Mouse (Mus musculus) stomach, embryonic 15.5 days (tissue): ENCODE results near the gene Yipf7. TPM values are rescaled to one million over a fixed set of nuclear protein-coding genes. Genes with fewer than 3 reads are reported as not detected.

Source experiments
- ATAC-seq: fragments of 200-750 bp; cut with Nextera tagmentation; 2 replicates; pipeline ENCODE4 v1.8.0; 2017; ENCODE audit warnings: low read depth, moderate number of reproducible peaks, moderate TSS enrichment; ENCODE audit not compliant: insufficient read depth, low FRiP score
- H3K27ac ChIP-seq: fragments of 300-500 bp; sonication (generic); 2 replicates; pipeline ENCODE4 v1.5.1; 2015; ENCODE audit warnings: mild to moderate bottlenecking, inconsistent platforms
- H3K27me3 ChIP-seq: fragments of 300-500 bp; sonication (generic); replicated peaks from 2 replicates; pipeline ENCODE4 v1.6.1; 2015; ENCODE audit warnings: inconsistent platforms
- H3K36me3 ChIP-seq: fragments of 300-500 bp; sonication (generic); 2 replicates; pipeline ENCODE4 v1.6.1; 2015; ENCODE audit warnings: inconsistent platforms
- H3K4me1 ChIP-seq: fragments of 300-500 bp; sonication (generic); 2 replicates; pipeline ENCODE4 v1.6.1; 2015; ENCODE audit warnings: inconsistent platforms
- H3K4me2 ChIP-seq: fragments of 300-500 bp; sonication (generic); 2 replicates; pipeline ENCODE4 v1.6.1; 2015; ENCODE audit warnings: mild to moderate bottlenecking, inconsistent platforms
- H3K4me3 ChIP-seq: fragments of 300-500 bp; sonication (generic); replicated peaks from 2 replicates; pipeline ENCODE4 v1.5.1; 2015; ENCODE audit warnings: inconsistent platforms
- H3K9ac ChIP-seq: fragments of 300-500 bp; sonication (generic); 2 replicates; pipeline ENCODE4 v1.6.1; 2015; ENCODE audit warnings: inconsistent platforms
- H3K9me3 ChIP-seq: fragments of 300-500 bp; sonication (generic); 2 replicates; pipeline ENCODE4 v1.6.1; 2016; ENCODE audit warnings: inconsistent platforms
- WGBS: fragments of 180-500 bp; shearing (Covaris S2); methylation state at CpG from one replicate; pipeline ENCODE4 v1.1.7; 2015; 5-methylcytosine and 5-hydroxymethylcytosine counted together
- polyA plus RNA-seq: library from polyadenylated mRNA; unstranded; fragments of >200 nt; fragmentation: Nextera tagmentation; extraction: Ambion mirVana; gene quantifications from 2 replicates; pipeline ENCODE4 v1.2.1, GENCODE M21; 2015

Yipf7 gene
- not detected in 2 replicates for polyA plus RNA-seq

DNA sequence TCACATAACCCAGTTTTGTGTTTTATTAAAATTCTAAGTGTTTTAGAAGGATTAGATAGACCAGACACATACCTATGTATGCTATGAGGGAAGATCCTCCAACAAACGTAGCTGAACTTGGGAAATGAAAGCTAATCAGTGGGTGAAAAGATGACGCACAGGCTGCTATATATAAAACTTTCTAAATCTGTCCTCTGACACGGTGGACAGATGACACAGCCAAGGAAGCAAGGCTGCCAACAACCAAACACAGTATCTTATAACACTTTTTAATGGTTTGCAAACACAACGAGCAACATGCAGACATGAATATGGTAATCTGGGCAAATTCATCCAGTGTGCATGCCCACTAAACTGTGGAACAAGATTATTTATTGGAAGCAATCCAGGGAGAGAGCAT, at the start of gene Yipf7:
TSS of gene Yipf7 (minus strand) at position 160 of the 400 bp plus-strand sequence.
- Histone ChIP-seq H3K4me1 (no peaks in the 10 kb centered on the region), H3K9me3 (no peaks in the 10 kb centered on the region), H3K4me3 (no peak within 1 kb of the TSS), H3K36me3 (no peaks in the 10 kb centered on the region), H3K27ac (no peak within 1 kb of the TSS), H3K9ac (no peak within 1 kb of the TSS), H3K27me3 (no peaks in the 10 kb centered on the region), H3K4me2 (no peak within 1 kb of the TSS)
- ATAC-seq: no peak
- WGBS: 67% methylated on average over 4 of the region's 4 CpGs

DNA sequence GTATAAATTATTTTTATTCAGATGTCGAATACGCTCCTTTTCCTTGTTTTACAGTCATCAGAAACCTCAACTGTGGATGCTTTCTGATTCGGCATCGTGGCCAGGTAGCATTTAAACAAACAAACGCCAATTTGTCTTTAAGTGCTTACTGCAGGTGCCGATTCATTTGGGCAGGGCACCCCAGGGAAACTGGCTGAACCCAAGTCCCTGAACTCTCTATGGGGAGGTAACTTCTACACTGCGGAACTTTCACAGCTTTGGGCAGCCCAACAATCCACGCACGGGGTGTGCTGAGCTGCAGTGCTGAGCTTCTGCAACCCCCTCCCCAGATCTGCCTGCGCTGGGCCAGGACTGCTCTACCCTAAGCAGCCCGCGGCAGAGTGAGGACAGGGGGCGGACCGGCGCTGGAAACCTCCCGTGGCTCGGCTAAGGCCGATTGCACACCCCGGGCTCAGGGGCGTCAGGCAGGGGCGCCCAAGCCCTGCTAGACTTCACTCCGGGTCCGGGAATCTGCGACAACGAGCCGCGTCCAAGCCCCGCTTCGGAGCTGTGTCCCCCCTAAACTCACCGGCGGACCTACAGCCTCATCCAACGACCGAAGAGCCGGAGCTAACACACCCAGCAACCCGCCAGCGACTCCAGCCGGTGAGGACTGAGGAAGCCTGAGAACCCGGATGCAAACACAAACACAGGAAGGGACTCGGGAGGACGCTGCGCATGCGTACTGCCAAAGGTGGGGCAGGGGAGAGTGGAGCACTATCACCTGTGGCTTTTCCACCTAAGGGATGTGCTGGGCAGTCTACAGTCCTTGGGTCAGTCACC, 49.4 kb upstream of the Yipf7 start, which contains the start of gene Gnpda2:
TSS of gene Gnpda2 (minus strand) at position 701 of the 822 bp plus-strand sequence.
- WGBS: 3% methylated on average over 42 of the region's 42 CpGs
- Histone ChIP-seq H3K9ac (peak within 1 kb of the TSS; percentile 73), H3K4me1 (no peaks in the 10 kb centered on the region), H3K36me3 (no peaks in the 10 kb centered on the region), H3K27me3 (no peaks in the 10 kb centered on the region), H3K9me3 (no peaks in the 10 kb centered on the region), H3K4me3 (peak within 1 kb of the TSS; percentile 79), H3K4me2 (peak within 1 kb of the TSS; percentile 71), H3K27ac (peak within 1 kb of the TSS; percentile 66)
- peak; percentile 93 for ATAC-seq

DNA sequence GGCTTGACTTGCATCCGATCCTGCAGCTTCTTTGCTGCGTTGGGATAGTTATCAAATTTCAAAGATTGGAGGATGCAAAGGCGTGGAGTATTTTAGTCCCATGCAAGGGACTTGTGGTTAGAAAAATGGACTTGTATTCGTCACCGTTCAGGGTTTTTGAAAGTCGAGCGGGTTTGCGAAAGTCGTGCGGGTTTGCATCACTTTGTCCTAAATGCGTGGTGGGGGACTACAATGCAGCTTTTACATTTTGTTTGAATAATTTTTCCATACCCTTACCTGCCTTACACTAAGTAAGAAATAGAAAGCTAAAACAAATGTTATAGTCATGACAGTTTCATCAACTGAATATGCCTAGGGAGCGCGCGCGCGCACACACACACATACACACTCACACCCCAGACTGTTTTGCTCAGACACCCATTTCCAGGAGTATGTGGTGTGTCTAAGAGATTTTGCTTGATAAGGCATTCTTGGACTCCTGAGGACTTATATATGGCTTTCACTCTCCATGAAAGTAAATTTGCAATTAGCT, 15.0 kb upstream of the Yipf7 start:
- H3K4me2 ChIP-seq: peak overlapping the region; percentile 60
- 0 out of 2 replicates have a peak, but pooled peaks cover 7% of the 10 kb centered on the region for H3K36me3 ChIP-seq
- peak overlapping the region; percentile 98 for H3K4me3 ChIP-seq
- no peak for ATAC-seq
- no peaks in the 10 kb centered on the region for H3K4me1 ChIP-seq
- H3K9ac ChIP-seq: peak overlapping the region; percentile 89
- peak overlapping the region; percentile 82 for H3K27ac ChIP-seq
- H3K9me3 ChIP-seq: no peaks in the 10 kb centered on the region
- no peaks in the 10 kb centered on the region for H3K27me3 ChIP-seq
- WGBS: 8% methylated on average over 16 of the region's 16 CpGs

DNA sequence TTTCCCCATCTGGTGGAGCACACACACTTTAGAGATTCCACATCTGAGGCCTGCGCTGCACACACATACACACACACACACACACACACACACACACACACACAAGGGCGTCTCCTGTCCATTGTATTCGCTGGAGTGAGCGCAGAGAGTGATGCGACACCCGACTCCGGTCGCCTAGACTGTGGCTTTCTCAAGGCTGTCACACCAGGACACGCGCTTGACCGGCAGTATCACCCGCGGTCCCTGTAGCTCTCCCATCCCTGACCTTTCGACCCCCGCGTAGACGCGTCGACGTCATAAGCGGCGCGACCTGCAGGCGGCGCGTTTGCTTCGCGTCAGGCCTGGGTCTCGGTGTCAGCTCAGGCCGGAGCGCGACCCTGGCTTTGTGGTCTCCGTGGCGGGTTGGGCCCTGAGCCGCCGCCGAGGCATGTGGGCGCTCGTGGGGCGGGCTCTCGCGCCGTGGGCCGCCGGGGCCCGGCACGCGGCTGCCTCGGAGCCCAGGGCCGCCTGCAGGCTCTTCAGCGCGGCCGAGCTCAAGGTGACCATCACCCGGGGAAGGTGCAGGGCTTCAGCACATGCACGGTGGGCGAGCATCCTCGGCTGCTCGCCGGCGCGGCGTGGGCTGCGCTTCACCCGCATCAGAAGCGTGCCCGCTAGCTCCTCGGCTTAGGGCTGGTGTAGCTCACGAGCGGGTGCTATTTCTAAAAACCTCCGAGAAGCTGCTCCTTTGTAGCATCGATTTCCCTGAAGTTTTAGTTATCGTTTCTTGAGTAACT, 14.4 kb upstream of the Yipf7 start, which contains the start of gene Guf1:
TSS of gene Guf1 (plus strand) at position 296 of the 776 bp plus-strand sequence.
- peak; percentile 95 for ATAC-seq
- Histone ChIP-seq H3K9ac (peak within 1 kb of the TSS; percentile 89), H3K27me3 (no peaks in the 10 kb centered on the region), H3K4me3 (peak within 1 kb of the TSS; percentile 98), H3K36me3 (0 out of 2 replicates have a peak, but pooled peaks cover 7% of the 10 kb centered on the region), H3K4me1 (no peaks in the 10 kb centered on the region), H3K27ac (peak within 1 kb of the TSS; percentile 82), H3K9me3 (no peaks in the 10 kb centered on the region), H3K4me2 (peak within 1 kb of the TSS; percentile 60)
- under 1% methylated on average over 72 of the region's 72 CpGs for WGBS

DNA sequence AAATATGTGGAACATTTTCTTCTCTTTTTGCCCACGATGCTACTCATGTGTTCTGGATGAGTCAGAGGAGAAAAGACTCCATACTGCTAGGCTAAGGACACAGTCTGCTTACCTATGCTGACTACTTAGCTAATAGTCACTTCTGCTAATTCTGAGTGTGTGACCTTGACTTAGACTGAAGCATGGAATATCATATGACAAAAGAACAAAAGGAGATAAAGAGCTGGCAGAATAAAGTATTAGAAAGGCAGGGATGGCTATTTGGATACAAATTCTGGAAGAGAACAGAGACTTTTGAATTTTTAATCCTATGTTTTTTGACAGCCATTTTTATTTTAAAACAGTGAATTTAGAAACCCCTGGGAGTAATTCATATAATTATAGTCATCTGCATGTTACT, 768 bp downstream of the Yipf7 start:
- H3K4me2 ChIP-seq: no peak overlapping the region
- no peaks in the 10 kb centered on the region for H3K9me3 ChIP-seq
- no peaks in the 10 kb centered on the region for H3K36me3 ChIP-seq
- no peaks in the 10 kb centered on the region for H3K27me3 ChIP-seq
- no peak overlapping the region for H3K9ac ChIP-seq
- 84% methylated on average over 1 of the region's 1 CpGs for WGBS
- no peaks in the 10 kb centered on the region for H3K4me1 ChIP-seq
- ATAC-seq: no peak
- H3K27ac ChIP-seq: no peak overlapping the region
- no peak overlapping the region for H3K4me3 ChIP-seq

GRCm38 (mm10) chr5:69523944-69524343, 18.5 kb downstream of the Yipf7 start:
- Histone ChIP-seq H3K27ac (no peak overlapping the region), H3K9me3 (no peaks in the 10 kb centered on the region), H3K4me3 (no peak overlapping the region), H3K9ac (no peak overlapping the region), H3K36me3 (no peaks in the 10 kb centered on the region), H3K4me2 (no peak overlapping the region), H3K4me1 (no peaks in the 10 kb centered on the region), H3K27me3 (no peaks in the 10 kb centered on the region)
- ATAC-seq: no peak

DNA sequence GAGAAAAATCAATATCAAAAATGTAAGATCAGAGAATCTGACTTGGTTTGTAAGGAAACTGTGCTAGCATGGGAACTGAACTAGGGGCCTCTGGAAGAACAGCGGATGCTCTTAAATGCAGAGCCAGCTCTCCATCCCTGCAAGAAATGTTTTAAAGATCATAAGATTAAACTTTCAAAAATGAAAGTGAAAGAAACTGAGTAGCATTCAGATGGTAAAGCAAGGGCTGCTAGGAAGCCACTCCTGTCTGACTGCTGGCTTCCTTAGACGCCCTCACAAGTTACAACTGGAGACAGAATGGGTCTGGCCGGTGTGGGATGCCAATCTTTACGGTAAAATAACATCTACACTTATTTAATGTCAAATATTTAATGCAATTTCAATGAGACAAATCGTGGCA, 20.4 kb downstream of the Yipf7 start:
- H3K9me3 ChIP-seq: no peaks in the 10 kb centered on the region
- H3K4me2 ChIP-seq: peak overlapping the region; percentile 13; the same call in 1 of the 2 replicates
- no peaks in the 10 kb centered on the region for H3K36me3 ChIP-seq
- no peaks in the 10 kb centered on the region for H3K27me3 ChIP-seq
- H3K4me1 ChIP-seq: no peaks in the 10 kb centered on the region
- WGBS: 58% methylated on average over 5 of the region's 5 CpGs
- no peak overlapping the region for H3K9ac ChIP-seq
- no peak for ATAC-seq
- H3K27ac ChIP-seq: no peak overlapping the region
- H3K4me3 ChIP-seq: no peak overlapping the region

GRCm38 (mm10) chr5:69520661-69521278, 21.7 kb downstream of the Yipf7 start:
- H3K9me3 ChIP-seq: no peaks in the 10 kb centered on the region
- H3K4me3 ChIP-seq: no peak overlapping the region
- ATAC-seq: no peak
- H3K4me1 ChIP-seq: no peaks in the 10 kb centered on the region
- 35% methylated on average over 7 of the region's 7 CpGs for WGBS
- no peak overlapping the region for H3K9ac ChIP-seq
- H3K4me2 ChIP-seq: no peak overlapping the region
- H3K27ac ChIP-seq: no peak overlapping the region
- no peaks in the 10 kb centered on the region for H3K36me3 ChIP-seq
- no peaks in the 10 kb centered on the region for H3K27me3 ChIP-seq

GRCm38 (mm10) chr5:69512203-69512602, 30.2 kb downstream of the Yipf7 start:
- H3K36me3 ChIP-seq: no peaks in the 10 kb centered on the region
- H3K27ac ChIP-seq: no peak overlapping the region
- H3K9me3 ChIP-seq: no peaks in the 10 kb centered on the region
- no peak for ATAC-seq
- WGBS: 45% methylated on average over 4 of the region's 4 CpGs
- H3K27me3 ChIP-seq: no peaks in the 10 kb centered on the region
- no peak overlapping the region for H3K4me3 ChIP-seq
- H3K9ac ChIP-seq: no peak overlapping the region
- no peak overlapping the region for H3K4me2 ChIP-seq
- H3K4me1 ChIP-seq: no peaks in the 10 kb centered on the region

DNA sequence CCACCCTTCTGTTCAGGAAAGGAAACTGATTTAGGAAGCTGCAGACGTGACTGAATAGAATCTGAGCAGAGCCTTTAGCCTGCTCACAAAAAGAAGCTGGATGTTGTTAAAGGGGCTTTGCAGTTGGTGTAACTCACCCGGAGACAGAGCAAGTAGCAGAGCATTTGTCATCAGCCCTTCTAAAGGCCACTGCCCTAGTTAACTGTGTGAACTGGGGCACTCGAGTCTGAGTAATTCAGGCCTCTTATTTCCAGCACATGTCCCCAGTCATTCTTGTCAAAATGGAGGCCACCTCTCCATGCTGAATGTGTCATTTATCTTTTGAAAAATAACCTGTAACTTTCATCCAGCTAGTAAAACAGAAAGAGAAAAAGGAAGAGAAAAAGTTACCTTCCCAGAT, 30.8 kb downstream of the Yipf7 start:
- Histone ChIP-seq H3K27me3 (no peaks in the 10 kb centered on the region), H3K9ac (no peak overlapping the region), H3K9me3 (no peaks in the 10 kb centered on the region), H3K27ac (no peak overlapping the region), H3K4me1 (no peaks in the 10 kb centered on the region), H3K36me3 (no peaks in the 10 kb centered on the region), H3K4me3 (no peak overlapping the region), H3K4me2 (no peak overlapping the region)
- ATAC-seq: no peak
- 37% methylated on average over 3 of the region's 3 CpGs for WGBS

DNA sequence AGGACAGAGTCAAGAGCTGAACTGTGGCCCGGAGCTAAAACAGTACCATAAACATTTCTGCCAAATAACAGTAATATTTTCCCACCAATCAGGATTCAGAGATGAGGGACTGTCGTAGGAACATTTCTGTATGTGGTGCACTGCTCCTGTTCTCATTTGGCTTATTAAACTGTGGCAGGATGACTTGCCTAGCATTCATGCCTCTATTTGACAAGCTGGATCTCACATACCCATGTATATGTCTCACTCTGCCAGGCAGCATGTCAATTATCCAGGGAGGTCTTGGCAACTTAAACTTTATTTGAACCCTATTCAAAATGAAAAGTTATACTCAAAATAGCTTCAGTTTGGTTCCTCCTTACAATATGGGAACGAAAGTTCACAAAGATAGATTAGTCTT, 35.4 kb downstream of the Yipf7 start:
- Histone ChIP-seq H3K36me3 (no peaks in the 10 kb centered on the region), H3K27me3 (no peaks in the 10 kb centered on the region), H3K9me3 (no peaks in the 10 kb centered on the region), H3K4me1 (no peaks in the 10 kb centered on the region), H3K4me3 (no peak overlapping the region), H3K9ac (no peak overlapping the region), H3K27ac (no peak overlapping the region), H3K4me2 (no peak overlapping the region)
- ATAC-seq: no peak
- WGBS: 74% methylated on average over 3 of the region's 3 CpGs
